Mouse (Mus musculus) thymus, adult 2 months (tissue): ENCODE results near the gene Tbx10.

Source experiments
- CTCF ChIP-seq: fragments of 200-500 bp; IDR thresholded peaks from 2 replicates; pipeline ENCODE4 v1.5.1; 2012; ENCODE audit warnings: mild to moderate bottlenecking, control low read depth, low read length, moderate library complexity, borderline replicate concordance; ENCODE audit not compliant: control insufficient read depth, poor library complexity, insufficient read depth; ENCODE audit errors: extremely low read depth
- POLR2A ChIP-seq: fragments of 200-500 bp; IDR thresholded peaks from 2 replicates; pipeline ENCODE4 v1.6.1; 2012; ENCODE audit warnings: mild to moderate bottlenecking, low read length, control low read depth, moderate library complexity; ENCODE audit not compliant: control insufficient read depth, poor library complexity, insufficient read depth; ENCODE audit errors: extremely low read depth

DNA sequence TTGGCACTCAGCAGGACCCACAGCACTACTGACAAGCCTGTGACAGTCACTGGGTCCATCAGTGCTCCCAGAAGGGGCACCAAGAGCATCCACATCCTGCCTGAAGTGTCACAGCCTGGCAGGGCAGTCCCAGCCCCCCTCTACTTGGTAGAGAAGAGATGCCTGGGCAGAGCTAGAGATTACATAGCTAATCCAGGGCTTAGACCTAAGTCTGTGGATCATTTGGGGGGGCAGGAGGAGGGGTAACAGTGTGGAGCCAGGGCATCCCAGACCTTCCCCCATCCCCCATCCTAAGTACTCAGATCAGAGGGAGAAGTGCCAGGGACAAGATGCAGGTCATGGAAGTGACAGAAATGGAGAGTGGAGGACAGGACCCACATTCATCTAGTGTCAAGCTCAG, 22.2 kb downstream of the Tbx10 start:
- TF ChIP-seq CTCF, result no peak
- TF ChIP-seq POLR2A, result no peak
